Mouse (Mus musculus): ENCODE data around the gene Lce1l. TPM values are rescaled to one million over a fixed set of nuclear protein-coding genes. Genes with fewer than 3 reads are reported as not detected.
"Not testable (repeated sequence)": the region's sequence is repeated elsewhere in the genome, so short reads cannot be mapped to it uniquely, and the experiment has no call there.

The Lce1l gene
- polyA plus RNA-seq (2017; shearing (Covaris generic)) = not detected

DNA sequence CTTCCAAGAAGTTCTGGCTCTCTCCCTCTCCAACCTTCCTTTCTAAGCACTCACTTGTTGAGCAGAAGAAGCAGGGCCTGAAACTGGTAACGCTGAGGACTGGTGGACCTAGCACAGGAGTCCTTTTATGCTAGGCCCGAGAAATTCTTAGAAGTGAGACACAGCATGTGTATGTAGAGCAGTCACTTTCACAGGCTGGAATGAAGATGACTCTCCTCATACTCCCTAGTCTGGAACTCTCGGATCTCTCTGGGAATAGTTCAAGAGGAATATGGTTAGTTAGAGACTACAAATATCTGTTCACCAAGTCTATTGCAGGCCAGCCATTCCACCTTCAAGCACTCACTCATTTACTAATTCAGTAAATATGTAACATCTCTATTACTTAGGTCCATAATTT lies at the start of gene Lce1l:
Gene Lce1l (minus strand): TSS at position 101 of the 400 bp plus-strand sequence.
- ATAC-seq = no peak

DNA sequence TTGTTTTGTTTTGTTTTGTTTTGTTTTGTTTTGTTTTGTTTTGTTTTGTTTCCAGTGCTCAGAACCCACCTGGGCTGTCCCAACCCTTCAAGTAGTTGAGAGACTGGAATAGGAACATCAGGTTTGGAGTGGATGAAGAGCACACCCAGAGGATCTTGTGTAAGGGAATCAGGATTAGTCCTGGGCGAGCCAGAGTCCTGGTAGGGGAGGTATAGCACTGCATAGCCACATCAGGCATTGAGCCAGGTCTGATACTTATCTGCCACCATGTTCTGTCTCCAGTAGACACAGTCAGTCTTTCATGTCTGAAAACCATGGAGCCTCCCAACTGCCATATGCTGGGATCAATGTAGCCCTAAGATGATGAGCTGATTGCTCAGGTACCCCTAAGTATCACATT lies 43.4 kb upstream of the Lce1l start:
- no peak for ATAC-seq

DNA sequence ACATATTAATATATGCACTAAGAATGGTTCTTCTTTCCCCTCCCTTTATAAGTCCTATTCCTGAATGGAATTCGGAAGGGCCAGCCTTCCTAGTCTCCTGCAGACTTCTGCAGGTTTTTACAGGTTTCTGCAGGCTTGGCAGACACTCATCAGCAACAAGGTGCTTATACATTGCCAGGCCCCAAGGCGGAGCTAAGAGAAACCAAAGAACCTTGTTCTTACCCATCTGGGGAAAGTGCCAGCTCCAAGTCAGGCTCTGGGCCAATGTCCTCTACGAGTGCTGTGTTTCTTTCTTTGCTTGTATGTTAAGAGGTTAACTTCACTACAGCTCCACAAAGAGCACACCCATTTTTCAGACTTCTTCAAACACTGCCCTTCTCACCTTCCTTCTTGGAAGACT lies 43.0 kb upstream of the Lce1l start:
- no peak for ATAC-seq

DNA sequence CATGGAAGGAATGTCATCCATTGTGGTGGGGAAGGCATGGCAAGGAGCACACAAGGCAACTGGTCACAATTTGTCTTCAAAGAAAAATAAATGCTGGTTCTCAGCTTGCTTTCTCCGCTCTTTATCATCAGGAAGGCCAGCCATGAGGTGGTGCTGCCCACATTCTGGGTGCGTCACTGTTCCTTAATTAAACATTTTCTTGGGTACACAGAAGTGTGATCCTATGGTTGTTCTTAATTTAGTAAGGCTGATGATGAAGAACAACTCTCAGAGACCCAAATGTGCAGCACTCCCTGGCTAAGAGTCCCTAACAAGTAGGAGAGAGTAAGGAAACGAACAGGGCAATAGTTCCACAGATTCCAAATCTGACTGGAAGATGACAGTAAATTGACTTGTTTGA lies 23.1 kb upstream of the Lce1l start:
- ATAC-seq = no peak

DNA sequence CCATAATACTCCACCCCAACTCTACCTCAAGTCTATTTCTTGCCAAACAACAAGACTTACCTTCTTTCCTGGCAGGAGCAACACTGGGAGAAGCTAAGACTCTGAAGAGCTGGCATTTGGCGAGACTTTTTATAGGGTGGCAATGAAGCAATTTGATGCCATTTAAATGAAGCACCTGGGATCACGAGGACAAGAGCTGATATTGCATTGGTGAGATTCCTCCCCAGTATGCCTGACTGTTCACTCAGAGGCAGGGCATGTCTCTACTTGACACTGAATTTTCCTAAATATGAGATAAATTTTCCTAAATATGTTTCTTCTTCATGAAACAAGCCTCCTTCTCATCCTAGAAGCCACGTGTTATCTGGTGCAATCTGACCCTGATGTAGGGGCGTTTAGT lies 19.0 kb upstream of the Lce1l start, which contains the start of gene 2310050C09Rik:
Gene 2310050C09Rik (minus strand): TSS at position 101 of the 400 bp plus-strand sequence.
- no peak for ATAC-seq

DNA sequence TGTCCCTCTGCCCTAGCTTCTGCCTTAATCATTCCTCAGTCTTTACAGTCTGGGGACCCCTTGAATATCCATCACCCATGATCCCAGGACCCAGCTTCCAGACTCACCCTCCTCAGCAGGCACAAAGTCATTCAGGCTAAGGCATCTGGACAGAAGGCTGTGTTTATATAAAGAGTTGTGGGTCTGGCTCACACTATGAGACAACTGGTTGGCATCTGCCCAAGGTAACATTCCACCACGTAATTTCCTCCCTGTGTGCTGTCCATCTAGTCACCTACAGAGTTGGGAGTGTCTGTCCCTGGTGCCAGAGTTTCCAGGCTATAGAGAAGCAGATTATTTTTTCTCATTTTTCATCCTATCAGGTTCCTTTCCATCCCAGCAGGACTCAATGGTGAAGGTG lies 24.0 kb downstream of the Lce1l start, which contains the start of gene Kprp:
Gene Kprp (minus strand): TSS at position 140 of the 400 bp plus-strand sequence.
- no peak for ATAC-seq

DNA sequence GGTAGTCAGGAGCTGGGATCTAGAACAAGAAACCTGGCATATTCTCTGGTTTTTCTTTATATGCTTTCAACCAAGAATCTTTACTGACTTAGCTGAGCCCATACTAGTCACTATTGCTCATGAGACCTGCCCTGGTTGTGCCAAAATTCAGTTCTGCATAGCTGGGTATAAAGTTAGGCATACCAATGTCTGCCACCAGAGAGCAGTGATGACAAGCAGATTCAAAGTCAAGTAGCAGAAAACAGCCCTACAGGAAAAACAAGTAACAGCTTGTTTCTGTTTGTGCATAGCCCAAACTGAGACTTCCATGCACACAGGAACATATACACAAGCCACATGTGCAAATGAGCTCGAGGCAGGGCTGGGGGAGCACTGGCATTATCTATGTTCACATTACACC lies 25.3 kb downstream of the Lce1l start:
- ATAC-seq = no peak

DNA sequence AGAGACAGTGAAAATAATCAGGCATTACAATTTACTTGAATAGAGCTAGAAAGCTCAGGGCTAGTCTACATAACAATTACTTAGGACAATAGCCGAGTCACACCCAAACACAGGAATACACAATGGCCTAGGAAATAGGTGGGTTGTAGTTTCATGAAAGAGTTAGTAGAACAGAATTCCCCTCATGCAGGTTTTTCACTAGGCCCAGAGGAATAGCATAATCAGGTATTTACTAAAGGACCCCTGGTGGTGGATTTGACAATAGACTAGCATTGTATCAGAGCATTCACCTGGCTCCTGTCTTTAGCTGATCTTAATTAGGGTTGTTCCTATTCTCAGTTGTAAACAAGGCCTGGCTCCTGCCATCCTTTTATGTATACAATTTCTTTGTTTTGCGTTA lies 35.0 kb downstream of the Lce1l start:
- not testable (repeated sequence) for ATAC-seq

DNA sequence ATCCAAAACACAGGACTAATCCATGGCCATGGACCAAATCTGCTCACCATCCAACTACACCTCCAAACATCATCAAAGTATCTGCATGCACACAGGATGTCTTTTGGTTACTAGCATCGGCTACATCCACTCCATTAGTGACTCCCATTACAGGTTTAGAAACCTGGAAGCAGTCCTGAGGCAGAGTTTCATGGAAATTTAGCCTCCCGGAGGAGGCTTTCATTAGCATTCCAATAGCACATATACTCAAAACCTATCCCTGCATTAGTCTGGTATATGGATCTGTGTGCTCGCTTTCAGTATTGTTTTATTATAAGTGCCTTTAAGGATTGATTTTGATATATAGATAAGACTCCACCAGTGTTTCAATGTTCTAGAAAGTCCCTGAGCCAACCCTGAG lies 35.5 kb downstream of the Lce1l start:
- ATAC-seq = no peak

DNA sequence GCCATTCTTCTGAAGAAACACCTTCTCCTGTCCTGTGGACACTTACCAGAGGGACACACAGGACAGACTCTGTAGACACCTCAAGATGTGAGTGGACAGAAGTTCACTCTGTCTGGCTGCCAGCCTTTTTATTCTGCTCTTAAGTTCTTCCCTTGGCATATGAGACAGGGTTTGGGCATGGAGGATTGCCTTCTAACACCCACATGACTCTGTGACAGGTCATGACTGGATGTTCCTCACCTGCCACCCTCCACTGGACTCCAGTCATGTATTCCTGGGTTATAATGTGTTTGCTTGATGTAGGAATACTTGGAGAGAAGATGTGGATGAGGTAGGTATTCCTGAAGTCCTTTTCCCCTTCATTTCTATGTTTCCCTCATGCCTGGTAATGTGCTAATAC lies 43.3 kb downstream of the Lce1l start, which contains the start of gene Lce1k:
Gene Lce1k (minus strand): TSS at position 101 of the 400 bp plus-strand sequence.
- no peak for ATAC-seq

Other genes starting within 250 kb of the Lce1l start
- gene 2210017I01Rik, start 243.8 kb downstream of the Lce1l start, polyA plus RNA-seq (2017; shearing (Covaris generic)) = not detected
- gene Lce6a, start 229.6 kb downstream of the Lce1l start, polyA plus RNA-seq (2017; shearing (Covaris generic)) = not detected
- gene Lce1a1, start 203.0 kb downstream of the Lce1l start, polyA plus RNA-seq (2017; shearing (Covaris generic)) = not detected
- not detected for gene Lce1b, start 194.4 kb downstream of the Lce1l start, polyA plus RNA-seq (2017; shearing (Covaris generic))
- gene Lce1a2, start 181.0 kb downstream of the Lce1l start, polyA plus RNA-seq (2017; shearing (Covaris generic)) = not detected
- not detected for gene Lce1c, start 172.0 kb downstream of the Lce1l start, polyA plus RNA-seq (2017; shearing (Covaris generic))
- not detected for gene Lce1d, start 164.1 kb downstream of the Lce1l start, polyA plus RNA-seq (2017; shearing (Covaris generic))
- not detected for gene Lce1e, start 142.2 kb downstream of the Lce1l start, polyA plus RNA-seq (2017; shearing (Covaris generic))
- gene Lce1f, start 130.9 kb downstream of the Lce1l start, polyA plus RNA-seq (2017; shearing (Covaris generic)) = not detected
- not detected for gene Gm38119, start 112.2 kb downstream of the Lce1l start, polyA plus RNA-seq (2017; shearing (Covaris generic))
- gene Lce1g, start 98.9 kb downstream of the Lce1l start, polyA plus RNA-seq (2017; shearing (Covaris generic)) = not detected
- gene Lce1h, start 86.2 kb downstream of the Lce1l start, polyA plus RNA-seq (2017; shearing (Covaris generic)) = not detected
- not detected for gene Lce1i, start 72.4 kb downstream of the Lce1l start, polyA plus RNA-seq (2017; shearing (Covaris generic))
- gene Lce1j, start 60.8 kb downstream of the Lce1l start, polyA plus RNA-seq (2017; shearing (Covaris generic)) = not detected
- gene Lce1k, start 43.4 kb downstream of the Lce1l start, polyA plus RNA-seq (2017; shearing (Covaris generic)) = not detected
- not detected for gene Kprp, start 24.0 kb downstream of the Lce1l start, polyA plus RNA-seq (2017; shearing (Covaris generic))
- gene 2310050C09Rik, start 18.9 kb upstream of the Lce1l start, polyA plus RNA-seq (2017; shearing (Covaris generic)) = not detected
- gene Lce3a, start 74.9 kb upstream of the Lce1l start, polyA plus RNA-seq (2017; shearing (Covaris generic)) = not detected
- not detected for gene Lce3b, start 81.7 kb upstream of the Lce1l start, polyA plus RNA-seq (2017; shearing (Covaris generic))
- gene Lce3c, start 93.2 kb upstream of the Lce1l start, polyA plus RNA-seq (2017; shearing (Covaris generic)) = not detected
- gene Lce3d, start 106.1 kb upstream of the Lce1l start, polyA plus RNA-seq (2017; shearing (Covaris generic)) = not detected
- not detected for gene Lce3e, start 115.8 kb upstream of the Lce1l start, polyA plus RNA-seq (2017; shearing (Covaris generic))
- not detected for gene Lce3f, start 140.9 kb upstream of the Lce1l start, polyA plus RNA-seq (2017; shearing (Covaris generic))
- gene Crct1, start 164.4 kb upstream of the Lce1l start, polyA plus RNA-seq (2017; shearing (Covaris generic)) = not detected
- gene Lce1m, start 167.8 kb upstream of the Lce1l start, polyA plus RNA-seq (2017; shearing (Covaris generic)) = not detected
- gene Gm4858, start 217.5 kb upstream of the Lce1l start, polyA plus RNA-seq (2017; shearing (Covaris generic)) = not detected

Data from activated CD4-positive, CD25-positive, alpha-beta regulatory T cell, adult 4 months (primary cell).